Mouse (Mus musculus) cerebellum, adult 11-12 months (tissue): ENCODE measurements at regions not wholly inside any gene's neighbourhood (a gene's known extent, or its start where the extent isn't known, plus 50 kb on each side); places are given as distances from the start of the nearest gene placed in this dataset.

Experiments used
- DNase-seq: peaks from one replicate; pipeline ENCODE4 v3.0.0; 2022

DNA sequence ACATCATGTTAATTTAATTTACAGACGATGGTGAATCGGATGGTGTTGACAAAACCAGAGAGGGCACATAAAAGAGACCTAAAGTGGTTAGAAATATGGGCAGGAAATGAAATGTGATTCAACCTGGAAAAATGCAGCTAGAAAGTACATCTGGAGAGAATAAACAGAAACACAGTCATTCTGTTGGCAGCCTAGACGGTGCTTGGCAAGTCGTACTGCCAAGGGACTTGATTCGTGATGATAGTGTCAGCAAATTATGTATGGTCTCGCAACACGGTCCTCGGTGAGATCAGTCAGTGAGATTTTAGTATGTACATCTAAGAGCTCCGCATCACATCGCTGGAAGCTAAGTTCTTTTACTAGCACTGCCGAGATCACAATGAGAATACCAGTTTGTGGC lies 338.3 kb upstream of the Pmfbp1 start:
- no peak for DNase-seq

- no peak for DNase-seq
These were observed 337.8 kb upstream of the Pmfbp1 start for GRCm38 (mm10) chr8:109156016-109156415.

GRCm38 (mm10) chr8:109172701-109173100 lies 321.1 kb upstream of the Pmfbp1 start:
- DNase-seq, result no peak

- DNase-seq, result no peak
These were observed 308.1 kb upstream of the Pmfbp1 start for GRCm38 (mm10) chr8:109185558-109186198.

DNA sequence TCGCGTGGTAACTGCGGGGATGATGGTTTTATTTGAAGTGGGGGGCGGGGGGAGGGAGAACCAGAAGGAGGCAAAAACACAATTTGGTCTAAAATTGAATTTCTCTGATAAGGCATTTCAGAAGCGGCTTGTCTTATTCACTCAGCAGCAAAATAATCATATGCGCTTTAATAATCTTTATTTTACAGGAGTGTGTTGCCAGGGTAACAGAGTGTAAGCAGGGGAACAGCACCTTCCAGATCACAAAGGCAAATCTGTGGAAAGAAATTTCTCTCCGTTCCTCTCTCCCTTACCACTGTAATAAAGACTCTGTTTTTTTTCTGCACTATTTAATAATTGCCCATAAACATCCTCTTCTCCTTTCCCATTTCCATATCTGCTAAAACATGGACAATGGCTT lies 306.2 kb upstream of the Pmfbp1 start:
- no peak for DNase-seq

DNA sequence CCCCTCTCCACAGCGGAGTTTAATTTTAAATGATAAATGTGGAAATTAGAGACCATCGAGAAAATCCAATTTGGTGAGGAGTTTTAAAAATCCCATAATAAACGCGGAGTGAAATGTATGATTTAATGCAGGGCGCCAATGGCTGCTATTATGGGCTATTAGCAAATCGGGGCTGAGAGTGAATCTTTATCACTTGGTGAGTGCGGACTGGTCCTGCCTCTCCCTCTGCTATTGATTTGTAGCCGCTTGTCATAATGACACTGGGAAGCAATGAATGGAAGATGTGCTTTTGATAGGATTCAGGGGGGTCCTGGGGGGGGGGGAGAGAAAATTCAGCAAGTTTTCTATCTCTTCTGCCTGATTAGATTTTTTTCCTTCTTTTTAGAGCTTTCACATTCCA lies 279.6 kb upstream of the Pmfbp1 start:
- DNase-seq, result no peak

- no peak for DNase-seq
These were observed 277.5 kb upstream of the Pmfbp1 start for GRCm38 (mm10) chr8:109216318-109216717.

DNA sequence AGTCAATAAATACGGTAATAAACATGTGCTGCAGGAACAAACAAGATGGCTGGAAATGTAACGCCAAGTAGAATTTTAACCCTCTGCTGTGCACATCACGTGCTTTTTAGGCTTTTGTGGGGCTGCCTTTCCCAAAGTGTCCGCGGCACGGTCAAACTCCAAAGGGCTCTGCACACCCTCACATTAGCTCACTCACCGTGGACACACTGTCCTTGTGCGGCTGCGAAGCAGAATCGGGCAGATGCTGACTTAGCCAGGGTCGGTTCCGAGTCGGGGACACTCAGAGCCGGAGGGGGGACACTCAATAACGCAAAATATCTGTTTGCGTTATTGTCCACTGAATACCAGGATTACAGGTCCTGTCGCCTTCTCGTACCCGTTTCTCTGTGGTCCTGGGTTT lies 276.5 kb upstream of the Pmfbp1 start:
- no peak for DNase-seq

DNA sequence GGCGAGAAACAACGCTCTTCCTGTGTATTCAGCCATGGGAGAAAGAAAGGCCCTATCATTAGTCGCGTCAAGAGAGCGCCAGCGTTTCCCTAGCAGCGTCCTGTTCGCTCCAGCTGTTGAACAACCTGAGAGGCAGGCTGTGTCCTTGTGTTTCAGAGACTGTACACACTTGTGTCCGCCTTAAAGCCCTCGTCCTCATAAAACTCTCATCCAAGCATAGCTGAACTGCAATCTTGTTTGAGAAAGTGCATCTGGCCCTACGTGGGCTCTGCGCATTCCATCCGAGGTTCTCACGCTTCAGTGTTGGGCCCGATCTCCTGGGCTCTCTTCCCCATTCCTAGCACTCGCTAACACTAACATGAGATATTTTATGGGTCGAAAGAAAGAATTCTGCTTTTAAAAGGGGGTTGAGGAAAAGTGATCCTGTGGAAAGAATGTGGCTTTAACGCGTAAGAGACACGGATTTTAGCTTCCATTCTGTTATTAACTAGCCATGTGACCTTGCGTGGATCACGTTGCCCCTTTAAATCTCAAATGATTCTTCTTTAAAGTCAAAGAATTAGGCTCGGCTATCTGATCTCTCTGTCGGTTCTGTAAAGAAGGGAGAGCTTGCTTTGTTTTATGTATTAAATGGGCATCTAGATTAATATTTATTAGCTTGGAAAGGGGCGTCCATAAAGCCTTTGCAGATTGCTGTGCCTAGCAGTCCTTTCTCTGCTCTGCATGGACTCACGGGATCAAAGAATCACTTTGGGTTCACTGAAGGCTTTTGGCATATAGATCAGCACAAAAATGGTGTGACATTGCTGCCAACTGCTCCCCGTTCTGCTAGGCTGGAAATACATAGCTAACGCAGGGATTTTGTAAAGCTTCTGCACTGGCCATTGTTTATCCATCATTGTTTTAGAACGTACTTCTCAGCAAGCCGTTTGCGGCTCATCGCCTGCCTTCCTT lies 261.3 kb upstream of the Pmfbp1 start:
- no peak for DNase-seq

- DNase-seq, result no peak
These were observed 248.3 kb upstream of the Pmfbp1 start for GRCm38 (mm10) chr8:109245526-109245925.

- DNase-seq, result no peak
These were observed 246.0 kb upstream of the Pmfbp1 start for GRCm38 (mm10) chr8:109247875-109248274.

GRCm38 (mm10) chr8:109248356-109248755 lies 245.5 kb upstream of the Pmfbp1 start:
- DNase-seq, result no peak

GRCm38 (mm10) chr8:109249256-109249655 lies 244.6 kb upstream of the Pmfbp1 start:
- DNase-seq, result no peak

DNA sequence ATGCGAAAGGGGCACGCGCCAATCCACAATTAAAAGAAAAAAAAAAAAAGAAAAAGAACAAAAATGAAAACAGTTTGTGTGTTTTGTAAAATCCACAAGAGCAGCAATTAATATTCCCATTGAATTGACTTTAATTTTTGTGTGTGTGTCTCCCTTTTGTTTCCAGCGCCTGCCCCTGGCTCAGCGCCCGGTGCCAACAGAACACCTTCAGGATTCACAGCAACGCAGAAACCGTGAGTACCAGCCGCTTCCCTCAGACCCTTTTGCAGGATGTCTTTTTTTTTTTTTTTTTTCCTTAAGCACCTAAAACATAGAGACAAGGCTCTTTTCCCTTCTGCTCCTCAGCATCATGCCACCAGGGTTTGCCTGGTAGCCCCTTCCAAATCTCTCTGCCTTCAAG lies 244.1 kb upstream of the Pmfbp1 start:
- DNase-seq, result no peak

GRCm38 (mm10) chr8:109250551-109250950 lies 243.3 kb upstream of the Pmfbp1 start:
- no peak for DNase-seq

- peak; percentile 9 for DNase-seq
These were observed 242.4 kb upstream of the Pmfbp1 start for GRCm38 (mm10) chr8:109251360-109251798.

- no peak for DNase-seq
These were observed 241.4 kb upstream of the Pmfbp1 start for GRCm38 (mm10) chr8:109252404-109252803.

GRCm38 (mm10) chr8:109279129-109279528 lies 214.7 kb upstream of the Pmfbp1 start:
- no peak for DNase-seq

DNA sequence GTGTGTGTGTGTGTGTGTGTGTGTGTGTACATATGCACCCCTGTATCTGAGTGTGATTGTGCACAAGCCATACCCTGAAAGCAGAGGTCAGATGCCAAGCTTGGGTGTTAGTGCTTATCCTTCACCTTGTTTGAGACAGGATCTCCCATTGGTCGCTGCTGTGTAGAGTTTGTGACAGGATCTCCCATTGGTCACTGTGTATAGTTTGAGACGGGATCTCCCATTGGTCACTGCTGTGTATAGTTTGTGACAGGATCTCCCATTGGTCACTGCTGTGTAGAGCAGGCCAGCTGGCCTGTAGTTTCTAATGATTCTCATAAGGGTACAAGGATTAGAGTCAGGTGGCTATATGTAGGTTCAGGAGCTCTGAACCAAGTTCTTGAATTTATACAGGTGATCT lies 213.3 kb upstream of the Pmfbp1 start:
- no peak for DNase-seq

DNA sequence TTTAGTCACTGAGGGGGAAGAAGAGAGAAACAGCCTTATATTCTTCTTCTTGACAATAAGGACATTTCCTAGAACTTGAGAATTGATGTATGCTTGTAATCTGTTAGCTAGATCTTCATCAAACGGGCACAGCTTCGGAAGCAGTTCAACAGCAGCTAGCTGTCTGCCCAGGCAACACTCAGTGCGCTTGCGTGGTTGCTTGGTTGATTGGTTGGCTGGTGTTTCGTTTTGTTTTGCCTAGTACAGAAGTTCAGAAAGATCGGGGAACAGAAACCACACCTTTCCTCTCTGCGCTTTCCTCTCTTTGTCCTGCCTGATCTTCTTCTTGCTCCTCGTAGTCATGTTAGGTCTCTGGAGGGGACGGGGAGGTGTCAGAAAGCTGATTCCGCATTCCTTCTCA lies 212.2 kb upstream of the Pmfbp1 start:
- DNase-seq, result no peak

GRCm38 (mm10) chr8:109310670-109311386 lies 183.0 kb upstream of the Pmfbp1 start:
- DNase-seq, result no peak

DNA sequence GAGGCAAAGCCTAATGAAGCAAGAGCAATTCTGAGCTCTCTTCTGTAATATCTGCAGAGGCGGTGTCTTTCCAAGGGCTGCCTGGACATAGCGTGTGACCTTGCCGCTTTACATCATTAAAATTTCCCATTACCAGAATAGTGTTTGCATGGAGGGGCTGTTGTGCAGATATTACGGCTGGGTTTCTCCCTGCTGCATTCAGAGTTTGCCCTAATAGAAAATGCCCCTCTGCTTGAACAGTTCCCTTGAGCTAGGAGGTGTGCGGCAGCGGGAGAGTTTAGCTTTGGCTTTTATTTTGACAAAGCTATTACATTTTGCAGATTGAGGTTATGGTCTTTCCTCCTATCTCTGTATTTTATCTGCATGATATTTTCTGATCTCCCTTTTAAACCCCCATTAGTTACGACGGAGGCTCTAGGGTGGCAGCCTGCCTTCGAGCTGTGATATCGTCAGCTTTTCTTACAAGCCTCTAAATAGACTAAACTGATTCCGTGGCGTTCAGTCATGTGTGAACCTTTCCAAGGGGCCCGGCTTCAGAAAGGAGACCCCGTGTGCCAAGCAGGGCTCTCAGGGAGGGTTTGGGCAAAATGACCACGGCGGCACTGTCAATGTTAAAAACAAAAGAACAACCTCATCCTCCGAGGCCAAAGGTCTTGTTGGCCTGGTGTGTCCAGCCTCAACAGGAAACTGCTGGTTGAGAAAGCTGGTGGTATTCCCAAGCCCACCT lies 182.2 kb upstream of the Pmfbp1 start:
- DNase-seq, result no peak

- no peak for DNase-seq
These were observed 181.1 kb upstream of the Pmfbp1 start for GRCm38 (mm10) chr8:109312731-109313130.
